Mouse (Mus musculus) 3134 (cell line): ENCODE data around the gene Calb2.

Source experiments
- DNase-seq: peaks from one replicate; pipeline ENCODE4 v3.0.0-alpha.2; 2011; ENCODE audit warnings: low spot score; ENCODE audit not compliant: insufficient read length; ENCODE audit errors: extremely low read depth

The Calb2 gene

DNA sequence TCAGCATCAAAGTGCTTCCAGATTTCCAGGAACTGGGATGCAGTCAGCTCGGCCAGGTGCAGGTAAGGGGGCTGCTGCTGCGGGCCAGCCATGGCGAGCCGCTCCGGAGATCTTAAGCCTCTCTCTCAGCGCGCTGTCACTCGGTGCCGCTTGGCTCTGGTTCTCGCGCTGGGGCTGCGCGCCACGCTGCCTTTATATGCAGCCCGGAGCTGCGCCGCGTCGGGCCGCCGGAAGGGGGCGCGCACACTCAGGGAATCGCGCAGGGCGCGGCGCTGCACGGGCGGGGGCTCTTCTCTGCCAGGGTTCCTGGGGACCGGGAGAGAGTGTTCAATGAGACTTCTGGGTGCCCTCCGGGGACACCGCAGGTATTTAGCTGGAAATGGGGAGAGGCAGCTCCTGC lies at the start of gene Calb2:
Gene Calb2 (minus strand): TSS at position 165 of the 400 bp plus-strand sequence.
- no peak for DNase-seq

DNA sequence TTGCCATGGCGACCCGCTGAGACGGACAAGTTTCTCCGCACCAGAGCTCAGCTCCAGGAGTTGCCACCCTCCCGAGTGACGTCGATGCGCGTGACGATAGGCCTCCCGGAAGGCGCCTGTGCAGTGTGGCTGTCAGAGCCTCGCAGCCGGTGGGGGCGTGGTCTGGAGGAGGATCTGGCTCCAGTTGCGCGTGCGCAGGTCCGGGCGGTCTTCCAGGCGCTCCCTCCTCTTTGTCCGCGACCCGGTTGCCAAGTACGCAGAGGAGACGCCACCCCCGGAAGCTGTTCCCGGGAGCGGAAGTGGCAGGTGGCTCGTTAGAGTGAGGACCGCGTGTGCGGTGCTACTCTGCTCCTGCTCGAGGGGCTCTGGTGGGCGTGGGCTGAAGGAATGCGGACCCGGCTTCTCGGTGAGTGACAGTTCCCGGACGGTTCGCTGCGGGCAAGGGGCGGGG lies 49.7 kb upstream of the Calb2 start:
- peak; percentile 98 for DNase-seq

DNA sequence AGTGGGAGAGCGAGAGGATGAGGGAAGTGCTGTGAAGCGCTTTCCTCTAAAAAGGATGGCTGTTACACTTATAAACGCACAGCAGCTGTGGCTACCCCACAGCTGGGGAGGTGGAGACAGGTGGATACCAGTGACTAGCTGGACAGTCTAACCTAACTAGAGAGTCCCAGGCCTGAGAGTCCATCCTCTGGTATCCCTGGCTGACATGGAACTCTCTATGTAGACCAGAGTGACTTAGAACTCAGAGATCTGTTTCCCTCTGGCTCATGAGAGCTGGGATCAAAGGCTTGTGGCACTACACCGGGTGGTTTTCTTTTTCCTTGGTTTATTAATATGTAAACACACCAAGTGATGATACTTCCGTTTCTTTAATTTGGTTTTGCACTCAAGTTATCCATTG lies 49.2 kb upstream of the Calb2 start:
- DNase-seq, result no peak

DNA sequence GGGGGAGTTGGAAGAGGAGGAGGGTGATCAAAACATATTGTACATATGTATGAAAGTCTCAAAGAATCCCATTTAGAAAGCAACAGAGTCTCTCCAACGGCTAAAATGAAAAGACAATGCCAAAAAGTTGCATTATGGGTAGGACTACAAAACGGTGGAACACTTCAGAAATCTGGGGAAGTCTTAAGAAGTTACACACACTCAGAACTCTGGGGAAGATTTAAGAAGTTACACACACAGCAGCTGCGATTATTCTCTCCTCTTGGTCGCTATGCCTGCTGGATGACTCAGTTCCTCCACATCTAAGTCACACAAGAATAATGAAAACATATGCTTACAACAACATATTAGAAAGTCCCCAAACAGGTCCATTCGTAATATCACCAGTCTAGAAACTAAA lies 48.2 kb upstream of the Calb2 start:
- DNase-seq, result no peak

DNA sequence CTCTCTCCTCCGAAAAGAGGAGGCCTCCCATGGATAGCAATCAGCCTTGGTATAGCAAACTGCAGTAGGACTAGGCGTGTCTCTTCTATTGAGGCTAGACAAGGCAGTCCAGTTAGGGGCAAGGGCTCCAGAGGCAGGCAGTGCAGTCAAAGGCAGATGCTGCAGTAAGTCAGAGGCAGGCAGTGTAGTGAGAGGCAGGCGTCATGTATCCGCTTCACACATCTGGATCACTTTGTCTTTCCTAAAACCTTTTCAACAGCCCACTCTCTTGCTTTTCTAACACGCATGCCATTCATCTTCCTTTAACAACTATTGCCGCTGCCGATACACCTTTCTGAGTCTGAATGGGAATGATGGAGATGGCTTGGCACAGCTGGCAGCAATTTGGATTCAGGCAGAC lies 47.4 kb upstream of the Calb2 start, which contains the start of gene Cmtr2:
Gene Cmtr2 (plus strand): TSS at position 301 of the 400 bp plus-strand sequence.
- DNase-seq, result no peak

DNA sequence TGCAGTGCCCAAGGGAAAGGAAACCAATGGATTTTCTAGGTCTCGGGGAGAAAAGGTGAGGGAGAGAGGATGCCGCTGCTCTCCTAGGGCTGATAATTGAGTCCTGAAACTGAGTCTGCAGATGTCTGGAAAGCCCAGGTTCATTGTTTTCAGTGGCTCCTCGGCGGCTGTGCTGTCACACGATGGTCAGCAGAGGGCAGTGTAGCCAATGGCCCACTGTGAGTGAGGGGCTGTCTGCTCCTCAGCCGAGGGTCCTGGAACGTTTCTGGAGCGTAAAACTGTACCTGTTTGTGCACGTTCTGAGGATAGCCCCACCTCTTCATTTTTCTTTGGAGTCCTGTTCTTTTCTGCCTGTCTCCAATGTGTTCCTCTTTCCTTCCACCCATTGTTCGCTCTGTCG lies 33.8 kb upstream of the Calb2 start:
- no peak for DNase-seq

DNA sequence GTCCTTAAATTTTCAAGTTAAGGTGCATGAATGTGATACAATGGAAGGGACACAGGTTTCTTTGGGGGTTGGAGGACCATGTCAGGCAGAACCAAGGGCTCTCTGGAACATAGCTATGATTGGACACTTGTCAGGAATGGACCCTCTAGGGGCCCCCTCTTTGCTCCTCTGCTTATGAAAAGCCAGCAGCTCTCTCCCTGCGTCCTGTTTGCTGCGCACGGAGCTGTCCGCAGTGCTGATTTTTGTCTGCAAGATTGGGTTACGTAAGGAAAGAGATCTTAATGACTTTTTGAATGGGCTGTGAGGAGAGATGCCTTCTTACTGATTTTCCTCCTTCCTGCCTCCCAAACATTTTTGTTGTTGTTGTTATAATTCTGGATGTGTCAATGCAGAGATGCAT lies 28.7 kb upstream of the Calb2 start:
- DNase-seq, result no peak

DNA sequence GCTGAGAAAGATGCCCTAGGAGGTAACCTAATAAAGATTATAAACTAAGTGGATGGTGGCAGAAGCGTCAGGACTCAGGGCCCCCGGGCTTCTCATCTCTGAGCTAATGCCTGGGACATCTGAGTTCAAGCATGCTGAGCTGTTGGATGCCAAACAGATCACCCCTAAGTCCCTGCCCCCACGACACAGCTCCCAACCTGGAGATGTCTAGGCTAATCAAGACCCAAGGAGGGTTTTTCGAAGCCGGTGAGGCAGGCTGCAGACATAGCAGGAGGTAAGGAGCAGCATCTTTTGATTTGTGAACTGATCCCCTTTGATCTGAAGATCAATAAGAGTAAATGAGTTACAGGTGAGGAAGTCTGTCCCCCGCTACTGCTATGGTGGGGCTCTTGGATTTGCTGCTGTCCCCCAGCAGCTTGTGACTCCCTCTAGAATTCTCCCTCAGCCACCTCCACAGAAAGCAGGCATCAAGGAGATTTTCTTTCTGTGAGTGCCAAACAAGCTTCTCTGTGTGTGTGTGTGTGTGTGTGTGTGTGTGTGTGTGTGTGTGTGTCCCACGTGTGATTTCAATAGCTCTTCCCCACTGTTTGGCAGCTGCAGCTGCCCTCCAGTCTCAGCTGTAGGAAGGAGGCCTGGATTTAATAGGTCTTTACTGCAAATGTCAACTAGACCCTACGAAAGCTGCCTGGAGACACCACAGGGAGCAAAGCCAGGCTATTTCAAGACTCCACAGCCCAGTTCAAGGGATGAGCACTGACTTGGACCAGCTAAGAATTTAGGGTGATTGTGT lies 21.1 kb upstream of the Calb2 start:
- no peak for DNase-seq

DNA sequence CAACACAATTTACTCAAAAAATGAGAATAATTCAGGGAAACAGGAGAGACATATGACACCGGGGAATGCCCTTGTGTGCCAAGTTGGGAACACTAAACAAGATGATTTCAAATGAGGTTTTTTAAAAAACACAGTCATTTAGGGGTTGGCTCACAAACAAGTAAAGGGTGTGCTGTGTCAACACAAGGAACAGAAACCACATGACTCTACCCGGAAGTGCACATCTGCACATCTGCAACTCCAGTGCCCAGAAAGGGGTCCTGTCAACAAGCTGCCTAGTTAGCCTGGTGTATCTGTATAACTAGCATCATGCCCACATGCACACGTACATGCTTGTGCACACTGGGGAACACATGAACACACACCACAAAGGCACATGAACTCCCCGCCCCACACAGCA lies 17.5 kb upstream of the Calb2 start:
- DNase-seq, result no peak

DNA sequence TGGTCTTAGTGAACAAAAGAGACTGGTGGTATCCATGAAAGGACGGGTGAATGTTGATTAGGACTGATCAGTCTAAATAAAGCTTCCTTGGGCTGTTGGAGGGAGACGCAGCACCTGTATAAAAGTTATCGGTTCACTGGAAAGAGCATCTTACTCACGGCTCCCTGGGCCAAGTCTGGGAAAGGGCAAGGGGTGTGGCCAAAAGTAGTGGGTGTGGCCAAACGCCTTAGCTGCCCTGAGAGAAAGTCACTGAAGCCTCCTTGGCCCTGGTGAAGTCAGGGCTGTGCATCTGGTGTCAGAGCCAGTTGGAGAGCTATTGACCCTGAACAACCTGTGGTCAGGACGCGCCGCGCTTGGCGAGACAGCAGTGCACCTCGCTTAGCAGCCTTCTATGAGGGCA lies 15.7 kb upstream of the Calb2 start:
- no peak for DNase-seq

DNA sequence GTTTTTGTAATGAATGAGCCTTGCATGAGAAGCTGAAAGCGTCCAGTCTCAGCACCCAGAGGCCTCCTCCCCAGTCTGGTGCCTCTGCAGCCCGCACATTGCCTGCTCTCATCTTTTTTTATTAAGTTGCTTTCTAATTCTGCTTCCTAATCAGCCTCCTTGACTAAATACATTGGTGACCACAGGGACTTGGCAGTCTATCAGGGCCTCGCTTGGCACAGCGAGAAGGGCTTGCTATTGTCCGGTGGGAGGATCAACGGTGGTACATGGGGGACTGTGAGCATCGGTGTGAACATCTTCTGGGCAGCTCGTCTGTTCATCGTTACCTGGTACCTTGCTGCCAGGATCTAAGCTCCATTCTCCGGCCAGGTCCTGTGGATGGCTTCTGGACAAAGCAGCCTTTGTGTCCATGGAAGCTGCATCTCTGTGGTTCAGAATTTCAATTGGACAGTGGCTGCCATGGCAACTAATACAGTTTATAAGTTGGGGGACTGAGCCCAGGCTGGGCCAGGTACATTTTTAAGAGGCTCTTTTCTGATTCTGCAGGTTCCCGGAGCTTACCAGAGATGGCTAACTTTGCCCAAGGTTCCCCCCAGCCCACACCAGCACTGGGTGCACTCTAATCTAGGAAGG lies 14.8 kb upstream of the Calb2 start:
- no peak for DNase-seq

DNA sequence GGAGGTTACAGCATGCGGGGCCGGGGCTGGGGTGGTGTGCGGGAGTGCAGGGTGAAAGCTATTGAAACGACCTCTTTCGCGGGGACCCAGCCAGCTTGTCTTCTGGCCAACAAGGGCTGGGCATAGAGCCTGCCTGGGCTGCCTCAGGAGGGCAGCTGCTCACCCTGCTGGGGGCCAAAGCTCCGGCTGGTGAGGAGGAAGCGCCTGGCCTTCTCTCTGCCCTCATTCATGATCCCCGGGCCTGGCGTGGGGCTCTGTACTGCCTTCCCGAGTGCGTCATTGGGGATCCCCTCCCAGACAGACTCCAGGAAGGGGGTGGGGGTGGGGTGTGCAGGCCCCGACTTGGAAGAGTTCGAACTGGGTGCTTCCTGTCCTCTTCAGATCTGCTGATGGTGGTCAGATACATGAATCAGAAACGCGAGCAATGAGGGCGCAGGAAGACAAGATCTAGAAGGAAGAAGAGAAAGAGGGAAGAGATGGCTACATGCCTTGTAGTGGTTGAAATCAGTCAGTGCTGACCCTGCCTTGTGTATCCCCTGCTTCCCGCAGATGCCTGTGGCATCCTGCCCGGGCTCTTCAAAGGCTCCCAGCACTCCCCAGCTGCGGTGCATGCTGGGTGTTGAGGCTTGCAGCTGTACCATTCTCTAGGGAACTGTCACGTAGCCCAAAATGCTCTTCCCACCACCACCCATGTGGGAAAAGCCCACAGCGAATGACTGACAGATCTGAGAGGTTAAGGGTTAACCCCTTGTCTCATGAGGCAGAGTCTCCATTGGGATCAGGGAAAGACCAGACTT lies 9.5 kb upstream of the Calb2 start:
- DNase-seq, result no peak

DNA sequence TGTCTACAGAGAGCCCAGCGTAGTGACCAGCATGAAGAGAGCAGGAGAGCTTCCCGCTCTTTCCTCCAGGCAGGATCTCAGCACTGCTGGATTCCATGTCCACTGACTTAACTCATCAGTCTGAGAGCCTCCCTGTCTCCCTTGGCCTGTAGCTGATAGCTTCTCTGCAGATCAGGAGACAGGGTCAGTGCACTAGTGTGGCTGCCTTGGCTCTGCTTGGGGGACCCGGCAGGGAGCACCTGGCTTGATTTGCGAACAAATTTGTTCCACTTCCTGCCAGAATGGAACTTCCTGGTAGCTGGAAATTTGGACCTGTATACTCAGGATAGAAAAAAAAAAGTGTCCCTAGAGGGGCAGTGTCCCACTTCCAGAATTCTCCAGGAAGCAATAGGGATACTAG lies 6.8 kb upstream of the Calb2 start:
- no peak for DNase-seq

DNA sequence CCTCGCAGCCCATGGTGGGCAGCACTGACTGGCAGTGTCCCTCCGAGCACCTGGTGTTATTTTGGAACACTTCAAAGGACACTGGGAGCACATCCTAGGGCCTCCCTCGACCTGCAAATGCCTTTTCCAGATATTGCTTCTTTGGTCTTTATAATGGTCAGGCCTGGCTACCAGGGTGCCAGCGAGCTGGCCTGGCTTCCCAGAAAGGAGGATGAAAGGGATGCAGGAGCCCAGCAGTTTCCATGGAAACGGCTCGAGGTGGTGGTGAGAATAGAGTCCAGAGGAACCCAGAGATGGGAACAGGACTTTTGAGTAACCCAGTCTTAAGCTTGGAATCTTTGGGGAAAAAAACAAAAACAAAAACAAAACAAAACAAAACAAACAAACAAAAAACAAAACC lies 4.2 kb upstream of the Calb2 start:
- DNase-seq, result no peak

DNA sequence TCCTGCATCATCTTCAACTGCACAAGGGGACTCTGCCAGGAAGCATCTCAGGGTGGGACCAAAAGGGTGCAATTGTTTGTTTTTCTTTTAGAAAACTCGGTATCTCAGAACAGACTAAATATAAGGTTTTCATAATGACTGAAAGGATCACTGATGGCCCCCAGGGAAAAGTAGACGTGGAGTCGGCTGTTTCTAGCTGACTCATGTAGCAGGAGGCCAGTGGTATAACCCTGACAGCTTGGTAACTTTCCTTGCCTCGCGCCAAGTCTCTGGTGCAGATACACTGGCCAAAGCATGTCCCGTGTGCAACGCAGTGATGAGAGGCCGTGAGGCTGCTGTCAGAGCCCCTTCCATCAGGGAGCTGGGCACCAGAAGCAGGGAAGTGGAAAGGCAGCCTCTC lies 1.7 kb downstream of the Calb2 start:
- DNase-seq, result no peak

DNA sequence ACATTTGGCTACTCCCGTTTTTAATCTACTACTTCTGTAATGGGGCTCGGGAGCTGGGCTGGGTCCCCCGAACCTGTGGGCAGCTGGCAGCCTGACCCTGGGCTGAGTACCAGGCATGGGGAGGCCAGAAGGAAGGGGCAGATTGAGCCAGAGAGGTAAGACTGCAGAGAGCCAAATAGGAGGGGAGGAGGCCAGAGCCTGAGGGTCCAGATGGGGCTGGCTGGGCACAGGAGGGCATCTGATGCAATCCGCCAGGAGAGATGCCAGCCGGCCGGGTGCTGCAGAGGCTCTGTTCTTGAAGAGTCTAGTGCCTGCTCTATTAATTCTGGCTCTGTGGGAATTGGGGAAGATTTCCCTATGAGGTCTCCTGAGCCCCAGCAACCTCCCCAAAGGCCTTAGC lies 6.0 kb downstream of the Calb2 start:
- no peak for DNase-seq

DNA sequence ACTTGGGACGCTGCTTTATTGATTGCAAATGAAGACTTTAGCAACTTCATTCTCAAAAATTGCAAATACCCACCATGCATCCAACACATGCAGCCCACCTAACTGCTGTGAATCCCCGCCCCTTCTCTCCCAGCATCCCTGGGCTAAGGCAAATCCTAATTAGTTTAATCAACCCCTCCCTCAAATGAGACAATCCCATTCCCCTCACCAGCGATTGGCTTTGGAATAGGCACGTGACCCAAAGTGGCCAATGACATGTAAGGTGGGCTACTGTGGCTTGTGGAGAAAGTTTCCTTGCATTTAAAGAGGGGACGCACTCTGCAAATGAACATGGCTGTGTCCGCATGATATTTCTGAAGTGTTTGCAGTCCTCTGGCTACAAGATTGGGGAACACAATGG lies 15.1 kb downstream of the Calb2 start:
- DNase-seq, result no peak

DNA sequence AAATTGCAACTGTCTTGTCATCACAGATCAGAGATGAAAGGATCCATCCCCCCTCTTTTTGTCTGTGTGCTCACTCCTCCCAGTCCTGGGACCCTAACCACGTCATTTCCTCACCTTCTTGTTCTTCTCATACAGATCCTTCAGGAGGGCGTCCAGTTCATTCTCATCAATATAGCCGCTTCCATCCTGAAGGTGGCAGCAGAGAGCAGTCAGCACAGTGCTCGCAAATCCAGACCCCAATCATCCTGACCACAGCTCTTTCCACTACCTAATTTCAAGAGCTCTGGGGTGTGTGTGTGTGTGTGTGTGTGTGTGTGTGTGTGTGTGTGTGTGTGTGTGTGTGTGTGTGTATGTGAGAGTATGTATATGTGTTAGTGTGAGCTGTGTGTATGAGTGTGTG lies 22.5 kb downstream of the Calb2 start:
- DNase-seq, result no peak

DNA sequence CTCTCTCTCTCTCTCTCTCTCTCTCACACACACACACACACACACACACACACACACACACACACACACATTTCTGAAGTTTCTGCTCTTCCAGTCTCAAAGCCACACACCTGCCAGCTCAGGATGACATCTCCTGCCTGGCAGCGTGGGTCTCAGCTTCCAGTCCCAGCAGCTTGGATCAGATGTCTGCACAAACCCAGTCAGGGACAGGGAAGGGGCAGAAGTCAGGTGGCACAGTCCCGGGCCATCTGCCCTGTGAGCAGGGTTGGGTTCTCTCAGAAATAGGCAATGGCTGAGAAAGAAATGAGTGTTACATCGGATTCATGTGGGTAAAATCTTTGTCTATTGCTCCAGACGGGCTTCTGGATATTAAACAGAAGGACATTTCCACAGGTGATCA lies 27.2 kb downstream of the Calb2 start:
- DNase-seq, result no peak

DNA sequence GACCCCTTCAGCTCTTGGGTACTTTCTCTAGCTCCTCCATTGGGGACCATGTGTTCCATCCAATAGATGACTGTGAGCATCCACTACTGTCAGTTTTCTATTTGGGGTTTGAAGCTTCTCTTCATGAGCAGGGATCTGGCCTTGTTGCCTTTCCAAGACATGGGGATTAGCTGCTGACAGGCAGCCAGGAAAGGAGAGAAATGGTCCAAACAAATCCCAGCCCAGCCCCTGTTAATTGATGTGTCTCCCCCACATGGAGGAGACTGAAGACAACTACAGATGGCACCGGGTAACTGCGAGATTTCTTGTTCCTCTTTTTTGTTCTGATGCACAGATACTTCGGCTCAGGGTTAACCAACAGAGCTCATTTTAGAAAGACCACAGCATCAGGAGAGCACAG lies 27.9 kb downstream of the Calb2 start:
- no peak for DNase-seq

DNA sequence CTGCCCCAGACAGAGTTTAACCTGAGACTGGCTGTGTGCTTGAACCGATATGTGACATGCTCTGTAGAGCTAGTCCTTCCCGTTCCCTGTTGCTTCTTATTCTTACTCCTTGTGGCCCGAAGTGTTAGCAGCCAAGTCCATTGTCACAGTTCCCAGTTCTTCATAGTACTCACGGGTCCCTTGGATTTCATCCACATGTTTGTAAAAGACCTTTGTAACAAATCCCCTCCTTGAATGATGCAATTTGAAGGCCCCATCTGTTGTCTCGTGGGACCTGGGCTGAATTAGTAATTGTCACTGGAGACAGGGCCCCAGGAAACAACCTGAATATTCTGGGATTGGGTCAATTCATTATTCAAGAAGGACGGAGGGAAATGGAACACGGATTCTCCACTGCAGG lies 32.5 kb downstream of the Calb2 start:
- DNase-seq, result no peak

DNA sequence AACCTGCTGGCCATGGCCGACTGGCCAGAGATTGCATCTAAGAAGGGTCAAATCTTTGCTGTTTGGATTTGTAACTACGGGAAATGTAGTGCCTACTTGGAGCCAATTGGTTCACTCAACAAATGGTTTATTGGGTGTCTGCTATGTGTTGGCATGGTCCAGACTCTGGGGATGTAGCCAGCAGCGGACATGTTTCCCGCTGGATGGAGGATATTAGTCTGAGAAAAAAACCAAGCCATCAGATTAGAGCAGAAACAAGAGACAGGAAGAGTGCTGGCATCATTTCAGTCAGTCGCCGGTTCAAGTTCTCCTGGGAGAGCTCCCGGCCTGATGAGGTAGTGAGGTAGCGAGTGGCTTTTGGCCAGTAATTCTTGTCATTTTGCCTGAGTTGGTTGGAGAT lies 33.8 kb downstream of the Calb2 start:
- no peak for DNase-seq
